Mouse (Mus musculus): ENCODE results near the gene Vav3. TPM values are rescaled to one million over a fixed set of nuclear protein-coding genes. Genes with fewer than 3 reads are reported as not detected.

Gene Vav3
- polyA plus RNA-seq, 2 experiments: 10.8 to 33.0 TPM

DNA sequence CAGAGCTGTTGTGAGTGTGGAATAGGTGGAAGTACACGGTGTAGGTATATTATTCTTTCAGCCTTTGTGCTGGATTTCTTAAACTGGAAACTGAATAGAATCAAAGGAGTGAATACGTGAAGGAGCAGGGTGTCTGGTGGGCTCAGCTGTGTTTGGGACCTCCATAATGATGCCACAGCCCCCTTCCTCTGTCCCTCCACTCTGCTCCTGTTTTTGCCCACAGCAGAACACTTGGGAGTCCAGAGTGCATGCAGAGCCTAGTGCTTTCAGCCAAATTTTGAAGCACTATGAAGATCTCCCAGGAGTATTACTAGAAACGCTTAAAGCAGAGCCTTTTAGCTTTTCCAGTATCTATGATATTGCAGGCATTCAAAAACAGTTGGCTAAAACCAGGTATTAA is 80.0 kb downstream of the Vav3 start:
- TF ChIP-seq POLR2A (IDR thresholded peaks at IDR 0.05; ENCODE audit: borderline replicate concordance, extremely low read depth, insufficient read depth, insufficient read length): no peak
- ATAC-seq (ENCODE audit: low FRiP score, low read depth) (no peak), DNase-seq (ENCODE audit: low spot score) (no peak)
- no peak overlapping the region for H3K4me3 ChIP-seq (replicated peaks; ENCODE audit: low read length)
- WGBS: 67% methylated on average over 3 of the region's 3 CpGs
- H3K9ac ChIP-seq (ENCODE audit: low read depth, low read length, severe bottlenecking): no peak overlapping the region
- H3K4me2 ChIP-seq (replicated peaks; ENCODE audit: low read depth, low read length, severe bottlenecking): no peak overlapping the region
- H3K27ac ChIP-seq (replicated peaks; ENCODE audit: low read depth, low read length): no peak overlapping the region
- H3K4me1 ChIP-seq (ENCODE audit: control insufficient read depth, insufficient read depth, low read length): no peaks in the 10 kb centered on the region
- no peaks in the 10 kb centered on the region for H3K27me3 ChIP-seq (ENCODE audit: control insufficient read depth, insufficient read depth, low read length)
- no peaks in the 10 kb centered on the region for H3K9me3 ChIP-seq (ENCODE audit: control insufficient read depth, low read length)
- no peaks in the 10 kb centered on the region for H3K36me3 ChIP-seq (ENCODE audit: control insufficient read depth, insufficient read depth, low read length)

- no peak overlapping the region for H3K27ac ChIP-seq (replicated peaks; ENCODE audit: low read depth, low read length)
- no peak overlapping the region for H3K4me3 ChIP-seq (replicated peaks; ENCODE audit: low read length)
- DNase-seq (ENCODE audit: low spot score) (peak; percentile 7), ATAC-seq (ENCODE audit: low FRiP score, low read depth) (no peak)
- TF ChIP-seq POLR2A (IDR thresholded peaks at IDR 0.05; ENCODE audit: borderline replicate concordance, extremely low read depth, insufficient read depth, insufficient read length): no peak
- H3K36me3 ChIP-seq (ENCODE audit: control insufficient read depth, insufficient read depth, low read length): no peaks in the 10 kb centered on the region
- no peak overlapping the region for H3K9ac ChIP-seq (ENCODE audit: low read depth, low read length, severe bottlenecking)
- H3K9me3 ChIP-seq (ENCODE audit: control insufficient read depth, low read length): no peaks in the 10 kb centered on the region
- no peak overlapping the region for H3K4me2 ChIP-seq (replicated peaks; ENCODE audit: low read depth, low read length, severe bottlenecking)
- 32% methylated on average over 3 of the region's 3 CpGs for WGBS
- H3K27me3 ChIP-seq (ENCODE audit: control insufficient read depth, insufficient read depth, low read length): no peaks in the 10 kb centered on the region
- H3K4me1 ChIP-seq (ENCODE audit: control insufficient read depth, insufficient read depth, low read length): no peaks in the 10 kb centered on the region
Measured at GRCm38 (mm10) chr3:109421019-109421418, 80.6 kb downstream of the Vav3 start.

GRCm38 (mm10) chr3:109423440-109424079 is 83.1 kb downstream of the Vav3 start:
- no peak overlapping the region for H3K27ac ChIP-seq (replicated peaks; ENCODE audit: low read depth, low read length)
- no peak for TF ChIP-seq POLR2A (IDR thresholded peaks at IDR 0.05; ENCODE audit: borderline replicate concordance, extremely low read depth, insufficient read depth, insufficient read length)
- no peaks in the 10 kb centered on the region for H3K36me3 ChIP-seq (ENCODE audit: control insufficient read depth, insufficient read depth, low read length)
- no peak overlapping the region for H3K4me2 ChIP-seq (replicated peaks; ENCODE audit: low read depth, low read length, severe bottlenecking)
- no peaks in the 10 kb centered on the region for H3K4me1 ChIP-seq (ENCODE audit: control insufficient read depth, insufficient read depth, low read length)
- WGBS: 80% methylated on average over 5 of the region's 5 CpGs
- H3K9ac ChIP-seq (ENCODE audit: low read depth, low read length, severe bottlenecking): no peak overlapping the region
- no peaks in the 10 kb centered on the region for H3K27me3 ChIP-seq (ENCODE audit: control insufficient read depth, insufficient read depth, low read length)
- DNase-seq (ENCODE audit: low spot score) (no peak), ATAC-seq (ENCODE audit: low FRiP score, low read depth) (no peak)
- H3K4me3 ChIP-seq (replicated peaks; ENCODE audit: low read length): no peak overlapping the region
- no peaks in the 10 kb centered on the region for H3K9me3 ChIP-seq (ENCODE audit: control insufficient read depth, low read length)

DNA sequence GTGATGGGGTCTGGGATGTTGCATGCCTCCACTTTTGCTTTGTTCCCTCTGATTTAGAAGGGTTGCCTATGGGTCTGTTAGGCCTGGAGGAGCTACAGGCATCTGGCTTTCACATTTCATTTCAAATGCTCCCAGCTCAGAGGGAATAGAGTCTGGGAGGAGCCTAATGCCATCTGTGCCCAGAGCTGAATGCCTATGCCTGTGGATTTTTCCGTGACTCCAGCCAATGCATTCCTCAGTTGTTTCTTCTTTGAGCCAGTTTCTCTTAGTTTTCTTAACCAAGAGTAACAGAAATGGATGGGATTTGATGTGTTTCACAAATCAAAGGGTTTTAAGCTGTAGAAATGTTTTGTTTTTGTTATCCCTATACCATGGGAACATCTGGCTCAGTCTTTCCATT is 90.8 kb downstream of the Vav3 start:
- Histone ChIP-seq H3K36me3 (ENCODE audit: control insufficient read depth, insufficient read depth, low read length) (no peaks in the 10 kb centered on the region), H3K4me3 (replicated peaks; ENCODE audit: low read length) (no peak overlapping the region), H3K4me2 (replicated peaks; ENCODE audit: low read depth, low read length, severe bottlenecking) (no peak overlapping the region), H3K9me3 (ENCODE audit: control insufficient read depth, low read length) (no peaks in the 10 kb centered on the region), H3K4me1 (ENCODE audit: control insufficient read depth, insufficient read depth, low read length) (peaks cover 2% of the 10 kb centered on the region; the same call in 1 of the 2 replicates), H3K27ac (replicated peaks; ENCODE audit: low read depth, low read length) (no peak overlapping the region; the same call in 1 of the 2 replicates), H3K27me3 (ENCODE audit: control insufficient read depth, insufficient read depth, low read length) (no peaks in the 10 kb centered on the region), H3K9ac (ENCODE audit: low read depth, low read length, severe bottlenecking) (no peak overlapping the region)
- no peak for TF ChIP-seq POLR2A (IDR thresholded peaks at IDR 0.05; ENCODE audit: borderline replicate concordance, extremely low read depth, insufficient read depth, insufficient read length)
- WGBS: 39% methylated on average over 1 of the region's 1 CpGs
- DNase-seq (ENCODE audit: low spot score) (peak; percentile 72), ATAC-seq (ENCODE audit: low FRiP score, low read depth) (peak; percentile 62; the same call in 1 of the 2 replicates)

DNA sequence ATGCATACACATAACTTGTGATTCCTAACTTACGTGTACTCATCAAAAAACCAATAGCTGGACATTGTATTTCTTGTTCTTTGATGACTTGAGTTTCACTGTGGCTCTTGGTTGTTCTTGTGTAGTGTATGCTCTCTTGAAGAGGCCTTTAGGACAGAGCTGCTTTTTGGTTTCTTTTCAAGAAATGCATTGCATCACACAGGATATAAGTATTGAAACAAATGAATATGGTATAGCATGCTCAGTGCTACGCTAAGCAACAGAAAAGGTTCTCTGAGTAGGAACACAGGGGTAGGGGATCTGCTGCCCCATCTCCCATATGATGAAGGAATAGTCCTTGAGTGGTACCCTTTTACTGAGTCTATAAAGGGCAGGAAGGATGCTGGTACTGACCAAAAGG is 98.1 kb downstream of the Vav3 start:
- no peaks in the 10 kb centered on the region for H3K4me1 ChIP-seq (ENCODE audit: control insufficient read depth, insufficient read depth, low read length)
- no peak overlapping the region for H3K9ac ChIP-seq (ENCODE audit: low read depth, low read length, severe bottlenecking)
- 89% methylated on average over 2 of the region's 2 CpGs for WGBS
- H3K4me2 ChIP-seq (replicated peaks; ENCODE audit: low read depth, low read length, severe bottlenecking): no peak overlapping the region
- no peaks in the 10 kb centered on the region for H3K27me3 ChIP-seq (ENCODE audit: control insufficient read depth, insufficient read depth, low read length)
- no peak overlapping the region for H3K27ac ChIP-seq (replicated peaks; ENCODE audit: low read depth, low read length)
- H3K9me3 ChIP-seq (ENCODE audit: control insufficient read depth, low read length): no peaks in the 10 kb centered on the region
- DNase-seq (ENCODE audit: low spot score) (no peak), ATAC-seq (ENCODE audit: low FRiP score, low read depth) (no peak)
- H3K36me3 ChIP-seq (ENCODE audit: control insufficient read depth, insufficient read depth, low read length): no peaks in the 10 kb centered on the region
- H3K4me3 ChIP-seq (replicated peaks; ENCODE audit: low read length): no peak overlapping the region
- TF ChIP-seq POLR2A (IDR thresholded peaks at IDR 0.05; ENCODE audit: borderline replicate concordance, extremely low read depth, insufficient read depth, insufficient read length): no peak

All from limb, embryonic 14.5 days (tissue).